Mouse (Mus musculus) embryo, embryonic 11 days (tissue): Measurements from ENCODE around the gene Magi1.
"Not testable (repeated sequence)": the region's sequence is repeated elsewhere in the genome, so short reads cannot be mapped to it uniquely, and the experiment has no call there.

Experiments
- DNase-seq: peaks from one replicate; pipeline ENCODE4 v3.0.0-alpha.2; 2015

Gene Magi1

DNA sequence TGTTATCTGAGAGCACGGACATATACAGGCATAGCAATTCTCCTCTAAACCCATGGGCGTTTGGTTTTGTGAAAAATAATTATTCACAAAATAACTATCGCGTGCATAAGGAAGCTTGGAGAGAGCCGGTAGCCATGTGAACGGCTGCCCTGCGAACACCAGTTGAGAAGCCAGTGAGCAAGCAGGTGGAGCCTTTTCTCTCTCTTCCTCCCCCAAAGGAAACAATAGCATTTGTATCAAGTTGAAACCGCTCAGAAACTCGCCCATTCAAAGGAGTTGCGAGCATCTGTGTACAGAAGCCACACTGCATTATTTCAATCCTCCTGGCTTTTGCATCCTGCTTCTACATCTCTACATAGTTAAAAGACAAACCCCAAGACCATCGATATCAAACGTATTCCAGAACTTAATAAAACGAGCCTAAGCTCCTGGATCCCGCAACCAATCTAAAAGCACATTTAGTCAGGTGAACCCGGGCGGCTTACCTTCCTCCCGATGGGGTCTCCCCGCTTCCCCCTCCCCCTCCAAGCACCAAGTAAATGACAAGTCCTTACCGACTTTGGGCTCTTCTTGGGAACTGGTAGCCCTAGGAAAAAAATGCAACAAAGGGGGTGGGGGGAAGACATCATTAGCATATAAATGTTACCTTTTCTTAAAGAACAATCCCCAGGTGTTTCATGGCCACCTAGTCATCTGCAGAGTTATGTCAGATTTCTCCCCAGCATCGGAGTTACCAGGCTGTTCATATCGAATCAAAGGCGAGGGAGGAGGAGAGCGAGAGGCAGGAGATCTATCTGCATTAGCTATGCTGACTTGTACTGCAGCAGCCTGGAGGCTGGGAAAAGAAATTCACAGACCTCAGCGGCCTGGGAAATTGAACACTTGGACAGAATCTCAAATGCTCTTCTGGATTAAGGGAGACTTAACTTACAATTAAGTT, 566.8 kb downstream of the Magi1 start:
- peak; percentile 50 for DNase-seq

DNA sequence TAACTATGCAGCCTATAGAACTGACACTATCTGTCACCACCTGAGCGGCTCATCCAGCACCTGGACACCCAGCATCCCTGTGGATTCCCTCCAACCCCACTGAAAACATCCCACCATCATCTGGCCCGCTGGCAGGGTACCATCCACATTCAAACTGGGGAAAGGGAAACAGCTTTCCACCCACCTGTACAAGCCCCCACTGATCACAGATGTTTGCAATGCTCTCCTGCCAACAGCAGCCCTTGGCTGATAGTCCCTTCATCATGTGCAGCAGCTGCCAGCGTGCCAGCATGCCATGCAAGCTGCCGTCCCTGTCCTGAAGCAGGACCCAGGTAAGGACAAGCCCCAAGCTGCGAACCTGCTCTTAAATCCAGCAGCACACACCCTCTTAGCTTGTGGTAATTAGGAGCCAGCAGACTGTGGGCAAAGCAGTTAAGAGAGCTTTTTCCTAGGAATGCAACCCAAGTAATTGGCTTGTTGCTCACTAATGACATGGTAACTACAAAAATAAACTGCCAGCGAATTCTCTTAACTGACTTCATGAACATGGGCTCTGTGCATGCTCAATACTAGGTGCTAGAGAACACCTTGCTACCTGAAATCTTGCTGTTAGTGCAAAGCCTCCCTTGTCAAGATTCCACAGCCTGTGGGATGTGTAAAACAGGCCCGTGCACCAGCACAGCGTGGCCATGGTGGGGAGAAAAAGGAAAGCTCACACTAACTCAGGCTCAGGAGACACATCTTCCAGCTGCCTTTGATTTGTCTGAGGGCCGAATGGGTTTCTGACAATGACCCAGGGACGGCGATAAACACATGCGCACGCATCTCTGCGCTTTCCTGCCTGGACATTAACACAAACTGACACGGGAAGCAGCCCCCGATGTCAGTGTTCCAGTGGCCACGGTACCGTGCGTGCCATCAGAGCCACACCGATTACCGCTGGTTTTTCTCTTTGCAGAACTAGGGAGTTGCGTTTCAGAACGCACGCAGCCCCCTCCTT, 568.2 kb downstream of the Magi1 start:
- peak; percentile 34 for DNase-seq

GRCm38 (mm10) chr6:93704350-93704749, 579.4 kb downstream of the Magi1 start:
- DNase-seq, result no peak

DNA sequence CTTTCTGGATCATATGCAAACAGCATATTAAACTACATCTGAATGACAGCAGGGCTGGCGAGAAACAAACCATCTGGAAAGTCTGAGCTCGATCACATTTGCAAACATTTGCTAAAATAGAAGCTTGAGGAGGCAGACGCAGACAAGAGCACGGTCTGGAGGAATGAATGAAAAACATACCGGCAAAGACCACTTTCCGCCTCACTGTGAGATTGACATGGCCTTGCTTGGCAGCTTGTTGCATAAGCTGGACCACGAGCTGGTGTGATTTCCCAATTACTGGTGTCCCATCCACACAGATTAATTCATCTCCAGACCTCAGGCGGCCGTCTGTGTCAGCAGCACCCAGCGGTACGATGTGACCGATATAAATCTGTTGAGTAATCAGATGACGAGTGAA, 584.3 kb downstream of the Magi1 start:
- DNase-seq, result no peak

- DNase-seq, result no peak
Measured at GRCm38 (mm10) chr6:93697956-93698355, 585.8 kb downstream of the Magi1 start.

- no peak for DNase-seq
Measured at GRCm38 (mm10) chr6:93678766-93679165, 605.0 kb downstream of the Magi1 start.

DNA sequence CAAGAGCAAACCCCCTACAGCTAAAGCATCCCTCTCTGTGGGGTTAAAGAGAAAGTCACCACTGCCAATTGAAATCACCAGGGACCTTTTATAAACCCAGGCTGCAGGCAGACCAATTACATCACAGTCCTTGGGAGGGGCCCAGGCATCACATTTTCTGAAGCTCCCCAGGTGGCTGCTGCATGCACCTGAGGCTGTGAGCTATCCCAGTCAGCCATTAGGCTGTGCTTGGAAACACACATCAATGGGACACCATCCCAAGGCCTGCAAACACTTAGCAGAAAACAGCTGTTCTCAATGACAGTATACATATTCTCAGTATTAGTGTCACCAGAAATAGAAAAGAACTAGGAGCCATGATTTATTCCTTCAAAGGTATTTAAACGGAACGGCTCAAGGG, 617.0 kb downstream of the Magi1 start:
- DNase-seq, result peak; percentile 37

GRCm38 (mm10) chr6:93665056-93665805, 618.5 kb downstream of the Magi1 start:
- DNase-seq, result no peak

DNA sequence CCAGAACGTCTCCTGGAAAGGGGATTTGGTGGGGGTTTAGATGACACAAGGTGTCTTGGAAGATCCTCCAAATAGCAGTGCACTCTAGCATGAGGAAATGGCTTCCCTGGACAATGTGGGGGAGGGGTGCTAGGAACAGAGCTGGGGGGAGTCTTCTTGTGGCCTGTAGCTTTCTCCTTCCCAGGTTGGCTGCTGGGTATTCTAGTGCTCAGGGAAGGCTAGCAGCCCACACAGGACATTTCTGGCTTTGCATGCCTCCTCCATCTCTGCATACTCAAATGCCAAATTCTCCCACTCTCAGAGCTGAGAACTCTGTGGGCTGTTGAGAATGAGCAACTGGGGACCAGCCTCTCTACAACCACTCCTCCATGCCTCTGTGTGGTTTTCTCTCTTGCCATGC, 622.6 kb downstream of the Magi1 start:
- no peak for DNase-seq

DNA sequence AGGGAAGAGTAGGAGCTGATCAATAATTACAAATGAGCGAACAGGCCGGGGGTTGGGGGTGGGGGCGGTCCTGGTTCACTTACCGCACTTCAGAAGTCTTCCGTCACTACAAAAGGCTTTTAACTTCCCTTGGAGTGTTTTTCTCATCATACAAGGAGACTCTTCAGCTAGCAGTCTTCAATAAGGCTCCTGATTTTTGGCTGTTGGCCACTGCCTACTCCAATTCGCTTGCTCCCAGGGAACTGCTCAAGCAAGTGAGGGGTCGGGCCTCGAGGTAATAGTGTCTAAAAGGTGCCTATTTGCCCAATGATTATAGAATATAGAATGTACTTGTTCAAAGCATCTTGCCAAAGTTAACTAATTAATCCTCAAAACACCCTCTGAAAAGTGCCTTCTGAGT, 624.2 kb downstream of the Magi1 start:
- DNase-seq, result no peak

DNA sequence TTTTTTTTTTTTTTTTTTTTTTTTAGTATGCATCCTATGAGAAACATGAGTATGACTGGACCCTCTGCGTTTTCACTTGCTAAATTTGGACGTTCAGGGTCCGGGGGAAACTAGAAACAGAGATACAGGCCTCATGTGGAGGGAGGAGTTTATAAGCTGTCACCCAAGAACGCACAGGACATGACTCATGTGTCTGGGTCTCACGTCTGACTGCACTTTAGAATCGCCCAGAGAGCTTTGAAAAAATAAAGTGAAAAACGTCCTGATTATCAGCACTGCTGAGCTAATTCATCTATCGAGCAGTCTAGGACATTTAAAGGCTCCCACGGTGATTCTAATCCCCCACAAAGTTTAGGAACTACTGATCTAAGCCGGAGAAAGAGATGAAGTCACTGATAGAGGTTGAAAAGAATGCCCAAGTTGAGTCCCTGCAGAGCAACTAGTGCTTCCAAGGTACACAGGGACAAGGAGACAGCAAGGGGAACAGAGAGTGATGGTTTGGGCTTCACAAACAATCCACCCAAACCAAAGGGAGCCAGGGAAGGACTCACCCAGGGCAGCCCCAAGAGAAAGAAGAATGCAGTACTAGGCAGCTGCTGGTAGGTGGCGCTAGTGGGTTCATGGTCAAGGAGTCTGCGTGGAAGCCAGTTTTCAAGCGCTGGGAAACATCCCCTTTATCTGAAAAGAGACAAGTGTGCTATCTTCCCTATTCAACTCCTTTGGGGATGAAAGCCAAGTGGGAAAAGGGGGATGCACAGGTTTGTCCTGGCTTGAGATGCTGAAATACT, 626.3 kb downstream of the Magi1 start:
- peak; percentile 79 for DNase-seq

DNA sequence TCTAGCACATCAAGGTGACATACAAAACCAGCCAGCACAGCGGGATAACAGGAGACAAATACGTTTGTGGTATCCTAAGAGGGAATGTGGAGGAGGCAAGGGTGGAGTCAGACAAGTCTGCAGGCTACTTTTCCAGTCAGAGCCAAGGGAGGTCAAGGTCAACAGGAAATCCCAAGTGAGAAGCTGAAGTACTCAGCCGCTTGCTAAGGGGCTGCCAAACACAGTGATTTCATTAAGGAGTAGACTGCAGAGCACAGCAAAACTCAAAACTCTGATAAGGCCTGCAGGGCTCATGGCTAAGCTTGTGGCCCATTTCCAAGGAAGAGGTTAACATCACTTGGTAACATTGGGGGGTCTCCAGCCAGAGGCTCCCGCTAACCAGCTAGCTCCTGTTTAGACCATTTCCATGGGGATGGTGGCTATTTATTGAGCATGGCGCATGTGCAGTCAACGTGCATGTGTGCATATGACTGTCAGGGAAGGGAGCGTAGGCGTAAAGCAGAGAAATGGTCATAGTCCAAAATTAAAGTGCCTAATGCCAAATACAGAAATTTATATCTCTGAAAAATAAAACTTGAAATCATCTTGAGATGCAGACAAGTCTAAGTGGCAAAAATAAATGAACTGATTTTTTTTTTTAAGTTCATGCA, 635.0 kb downstream of the Magi1 start:
- peak; percentile 33 for DNase-seq

DNA sequence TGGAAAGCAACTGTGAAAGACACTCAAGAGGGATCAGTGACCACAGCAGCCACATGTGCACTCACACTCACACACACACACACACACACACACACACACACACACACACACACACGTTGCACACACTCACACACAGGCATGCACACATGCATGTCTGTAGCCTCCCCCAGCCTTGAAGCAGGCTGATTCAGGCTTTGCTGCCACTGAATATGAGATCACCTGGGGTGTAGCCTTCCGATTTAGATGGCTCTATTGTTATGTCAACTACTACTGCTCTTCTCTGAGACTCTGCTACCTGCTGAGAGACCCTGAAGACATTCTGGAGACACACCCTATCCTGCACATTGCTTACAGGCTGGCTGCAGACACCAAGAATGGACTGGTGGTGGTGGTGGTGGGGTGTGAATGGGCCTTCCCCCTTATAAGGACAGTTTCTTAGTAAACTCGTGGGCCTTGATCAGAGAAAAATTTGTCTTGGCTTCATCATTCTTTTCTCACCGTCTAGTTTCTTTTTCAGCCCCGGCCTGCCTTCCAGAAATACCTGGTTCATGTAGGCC, 653.9 kb downstream of the Magi1 start:
- DNase-seq, result not testable (repeated sequence)

DNA sequence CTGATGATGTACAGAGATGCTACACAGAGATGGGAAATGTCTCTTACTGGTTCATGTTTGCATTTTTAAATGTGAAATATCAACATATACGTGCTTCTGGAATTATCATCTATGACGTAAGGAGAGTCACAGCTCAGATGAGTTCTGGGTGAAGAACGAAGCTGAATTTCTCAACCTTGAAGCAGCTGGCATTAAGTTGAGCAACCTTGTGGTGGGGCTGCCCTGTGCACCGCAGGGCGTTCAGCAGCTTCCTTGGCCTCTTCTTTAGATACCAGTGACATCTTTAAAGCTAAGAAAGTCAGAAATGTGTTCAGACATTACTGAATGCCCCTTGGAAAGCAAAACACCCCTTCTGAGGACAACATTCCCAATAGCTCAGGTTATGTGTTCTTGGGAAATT, 656.5 kb downstream of the Magi1 start:
- DNase-seq, result no peak
